Mouse (Mus musculus) monocyte, adult 5-6 weeks (primary cell): ENCODE measurements around the gene Nfrkb. TPM values are rescaled to one million over a fixed set of nuclear protein-coding genes. Genes with fewer than 3 reads are reported as not detected.

ENCODE experiments used
- total RNA-seq: library from RNA; stranded (forward); fragments of 200-1000, 200-491, 200-594 nt; gene quantifications from 3 replicates; pipeline ENCODE4 v1.2.3, GENCODE M21; 2017

The Nfrkb gene
- total RNA-seq, 1 experiment from 2014 or later = 40.6 TPM

Other genes starting within 250 kb of the Nfrkb start
- gene Aplp2, start 174.4 kb upstream of the Nfrkb start, total RNA-seq = 117 to 176 TPM (median 135 TPM) in 3 replicates
- 7.1 to 16.9 TPM (median 9.6 TPM) in 3 replicates for gene Prdm10, start 105.7 kb upstream of the Nfrkb start, total RNA-seq
- gene Tmem45b, start 78.3 kb downstream of the Nfrkb start, total RNA-seq = not detected in 3 replicates